Mouse (Mus musculus) spleen, postnatal 36 days (tissue): ENCODE data around the gene 6330403K07Rik.
A peak's percentile ranks its signal among the peaks of the same experiment; 100 is the strongest.

Source experiments
- DNase-seq, 2 experiments: peaks; one replicate each; pipeline ENCODE4 v3.0.0; 2022; ENCODE audit warnings: low spot score in 2 of 2, mixed read lengths in 1 of 2

The 6330403K07Rik gene

DNA sequence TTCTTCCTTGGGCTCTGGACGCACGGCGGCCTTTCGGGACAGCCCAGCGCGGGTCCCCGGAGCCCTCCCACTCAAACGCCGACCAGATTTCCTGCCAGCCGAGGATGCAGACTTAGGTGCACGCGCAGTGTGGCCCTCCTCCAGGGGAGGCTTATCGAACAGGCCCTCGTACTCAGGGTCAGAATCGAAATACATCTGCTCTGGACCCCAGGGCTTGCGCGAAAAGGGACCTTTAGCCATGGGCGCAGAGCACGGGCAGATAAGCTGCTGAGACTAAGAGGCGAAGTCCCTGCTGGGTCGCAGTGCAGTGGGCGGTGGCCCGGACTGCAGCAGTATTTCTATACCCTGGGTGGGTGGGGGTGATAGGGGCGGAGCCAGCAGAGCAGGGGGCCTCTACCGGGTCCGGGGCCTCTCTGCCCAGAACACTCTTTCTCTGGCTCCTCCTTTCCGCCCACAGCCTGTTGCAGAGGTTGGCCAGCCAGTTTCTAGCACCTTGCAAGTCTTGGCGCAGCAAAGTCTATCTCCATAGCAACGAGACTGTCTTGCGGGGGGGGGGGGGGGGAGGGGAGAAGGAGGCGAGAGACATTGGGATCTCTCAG lies at the start of gene 6330403K07Rik:
Gene 6330403K07Rik (minus strand): TSS at position 351 of the 599 bp plus-strand sequence.
- DNase-seq: no peak

DNA sequence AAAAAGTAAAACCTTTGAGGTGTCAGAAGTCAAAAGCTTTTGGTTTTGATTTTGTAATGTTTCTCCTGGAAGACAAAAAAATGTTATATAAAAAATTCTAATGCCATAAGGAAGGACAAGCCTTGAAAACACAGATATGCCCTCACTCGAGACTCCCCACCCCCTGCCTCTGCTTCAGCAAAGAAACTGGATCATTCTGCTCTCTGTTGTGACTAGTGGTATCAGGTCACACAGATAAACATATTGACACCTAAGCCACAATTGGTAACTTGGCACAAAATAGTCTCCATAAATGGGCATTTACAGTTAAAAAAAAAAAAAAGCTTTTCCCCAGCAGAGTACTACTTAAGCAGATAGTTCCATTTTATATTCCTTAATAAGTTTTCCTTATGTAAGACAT lies 43.0 kb upstream of the 6330403K07Rik start:
- DNase-seq: no peak

- no peak for DNase-seq
Measured at GRCm38 (mm10) chr11:71052554-71052953, 19.2 kb upstream of the 6330403K07Rik start.

DNA sequence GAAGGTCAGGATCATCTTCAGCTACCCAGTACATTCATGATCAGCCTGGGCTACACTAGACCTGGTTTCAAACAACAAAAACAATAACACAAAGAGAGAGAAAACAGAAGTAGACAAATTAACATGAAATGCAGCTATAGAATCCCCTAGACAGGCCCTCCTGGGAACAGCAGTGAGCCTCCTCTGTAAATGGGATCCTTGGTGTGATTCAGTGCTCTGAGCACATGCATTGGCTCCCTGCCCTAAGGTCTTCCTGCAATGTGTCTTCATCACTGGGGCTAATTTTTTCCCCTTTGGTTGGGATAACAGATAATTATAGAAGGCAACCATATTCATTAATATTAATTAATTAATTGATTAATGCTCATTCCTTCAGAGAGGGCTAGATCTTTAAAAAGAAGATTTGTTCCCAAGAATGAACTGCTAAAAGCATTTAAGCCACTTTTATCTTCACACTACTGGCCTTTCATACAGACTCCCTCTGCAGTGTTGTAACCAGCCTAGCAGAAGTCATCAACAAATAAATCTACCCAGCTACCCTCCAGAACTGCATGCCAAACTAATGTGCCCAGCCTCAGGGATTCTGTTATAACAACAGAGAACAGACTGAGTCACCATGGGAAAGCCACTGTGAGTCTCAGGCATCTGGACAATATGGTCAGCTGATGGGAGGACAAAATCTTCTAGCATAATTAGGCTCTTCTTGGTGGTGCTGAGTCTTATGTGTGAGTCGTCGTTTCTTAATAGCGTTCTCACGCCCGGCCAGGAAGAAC lies 6.4 kb upstream of the 6330403K07Rik start:
- DNase-seq: no peak

DNA sequence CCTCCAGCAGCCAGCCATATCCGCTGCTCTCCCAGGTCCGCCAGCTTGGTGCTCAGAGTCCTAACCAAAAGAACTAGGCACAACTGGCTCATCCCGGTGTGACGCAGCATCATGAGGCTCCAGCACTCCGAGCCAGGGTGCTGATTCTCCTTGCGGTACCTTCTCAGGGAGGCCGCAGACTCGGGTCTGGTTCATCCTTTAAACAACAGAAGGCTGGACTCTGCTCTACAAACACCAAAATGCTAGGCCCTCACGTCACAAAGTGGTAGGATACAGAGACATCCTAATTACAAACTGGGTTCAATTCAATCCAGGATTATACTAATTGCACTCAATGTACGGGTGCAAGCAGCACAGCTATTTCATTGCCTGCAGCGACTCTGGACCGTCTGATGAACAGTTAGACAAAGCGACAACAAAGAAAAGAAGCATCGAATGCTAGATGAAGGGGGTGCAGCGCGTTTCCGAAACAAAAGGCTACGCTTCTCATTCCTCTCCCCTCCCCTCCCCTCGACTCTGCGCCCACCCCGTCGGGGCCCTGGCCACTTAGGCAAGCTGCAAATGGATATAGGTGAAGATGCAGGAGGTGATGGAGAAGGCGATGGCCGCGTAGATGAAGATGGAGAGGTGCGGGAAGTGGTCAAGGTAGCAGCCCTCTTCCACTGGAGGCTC lies 686 bp downstream of the 6330403K07Rik start:
- DNase-seq: no peak

- DNase-seq: no peak
Measured at GRCm38 (mm10) chr11:71032070-71032469, 1.2 kb downstream of the 6330403K07Rik start.

DNA sequence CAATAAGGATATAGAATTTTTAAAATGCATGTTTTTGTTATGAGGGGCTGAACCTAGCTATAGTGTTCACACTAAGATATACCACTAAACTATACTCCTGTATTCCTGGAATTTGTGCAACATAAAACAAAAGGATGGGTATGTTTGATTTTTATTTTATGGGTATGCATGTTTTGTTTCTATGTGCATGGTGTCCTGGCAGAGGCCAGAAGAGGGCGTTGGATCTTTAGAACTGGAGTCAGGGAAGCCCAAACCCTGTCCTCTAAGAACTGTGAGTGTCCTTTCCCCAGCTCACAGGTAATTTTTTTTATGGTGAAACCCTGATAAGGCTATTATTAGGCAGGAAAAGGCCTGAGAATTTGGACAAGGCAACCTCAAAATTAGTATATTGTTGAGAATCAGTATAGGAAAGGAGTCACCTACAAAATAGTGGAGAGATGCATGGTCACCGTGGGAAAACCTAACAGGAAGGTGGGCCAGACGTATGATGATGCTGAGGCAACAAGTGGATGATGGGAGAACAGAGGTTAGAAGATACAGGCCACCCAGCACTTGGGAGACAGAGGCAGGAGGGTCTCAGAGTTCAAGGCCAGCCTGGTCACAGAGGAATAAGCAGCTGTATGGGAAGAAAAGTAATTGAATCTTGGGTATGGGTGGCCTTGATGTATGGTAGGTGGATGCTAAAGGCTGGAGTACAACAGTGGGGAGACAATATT lies 3.8 kb downstream of the 6330403K07Rik start:
- no peak for DNase-seq

GRCm38 (mm10) chr11:71028280-71028679 lies 5.0 kb downstream of the 6330403K07Rik start:
- no peak for DNase-seq

DNA sequence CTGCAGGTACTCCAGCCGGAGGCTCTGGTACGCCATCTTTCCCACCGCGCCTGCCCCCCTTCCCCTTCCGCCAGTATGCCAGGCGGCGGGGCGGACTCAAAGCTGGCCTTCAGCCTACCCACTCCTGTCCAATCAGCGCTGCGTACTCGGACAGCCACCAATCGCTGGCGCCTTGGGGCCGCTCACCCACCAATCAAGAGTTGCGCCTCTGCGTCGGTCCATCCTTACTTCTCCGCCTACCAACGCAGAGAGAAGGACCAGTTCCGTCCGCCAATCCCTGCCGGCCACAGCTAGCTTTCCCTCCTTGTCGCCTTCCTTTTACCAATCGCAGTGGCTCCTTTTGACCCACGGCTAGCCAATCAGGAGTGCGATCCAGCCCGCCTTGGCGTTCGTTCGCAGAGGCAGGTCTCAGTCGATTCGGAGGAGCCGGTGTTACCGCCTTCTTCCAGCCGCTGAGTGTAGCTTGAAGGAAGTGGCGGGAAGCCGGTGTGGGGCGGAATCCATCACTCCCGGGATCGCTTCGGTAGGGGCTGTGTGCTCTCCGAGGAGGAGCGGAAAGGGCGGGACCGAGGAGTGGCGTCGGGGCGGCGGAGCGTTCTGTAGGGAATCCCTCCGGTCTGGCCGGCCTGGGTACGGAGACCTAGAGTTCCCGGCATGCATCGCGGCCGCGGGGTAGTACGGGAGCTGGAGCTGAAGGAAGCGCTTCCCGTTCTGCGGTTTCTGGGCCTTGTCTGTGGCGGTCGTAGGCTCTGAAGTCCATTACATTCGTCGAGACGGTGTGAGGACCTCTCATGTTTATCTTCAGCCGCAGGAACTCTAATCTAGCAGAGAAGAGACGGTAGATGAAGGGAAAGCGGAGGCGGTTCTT lies 13.9 kb downstream of the 6330403K07Rik start, which contains the start of the genes Mis12 and Derl2:
Gene Mis12 (plus strand): TSS at position 411 of the 868 bp plus-strand sequence.
Gene Derl2 (minus strand): TSS at position 641 of the 868 bp plus-strand sequence.
- peak; percentile 99 for DNase-seq

- DNase-seq: no peak
Measured at GRCm38 (mm10) chr11:71018416-71019200, 14.7 kb downstream of the 6330403K07Rik start.

- DNase-seq: no peak
Measured at GRCm38 (mm10) chr11:71017051-71017450, 16.3 kb downstream of the 6330403K07Rik start.

GRCm38 (mm10) chr11:71012743-71013142 lies 20.6 kb downstream of the 6330403K07Rik start:
- DNase-seq: no peak

DNA sequence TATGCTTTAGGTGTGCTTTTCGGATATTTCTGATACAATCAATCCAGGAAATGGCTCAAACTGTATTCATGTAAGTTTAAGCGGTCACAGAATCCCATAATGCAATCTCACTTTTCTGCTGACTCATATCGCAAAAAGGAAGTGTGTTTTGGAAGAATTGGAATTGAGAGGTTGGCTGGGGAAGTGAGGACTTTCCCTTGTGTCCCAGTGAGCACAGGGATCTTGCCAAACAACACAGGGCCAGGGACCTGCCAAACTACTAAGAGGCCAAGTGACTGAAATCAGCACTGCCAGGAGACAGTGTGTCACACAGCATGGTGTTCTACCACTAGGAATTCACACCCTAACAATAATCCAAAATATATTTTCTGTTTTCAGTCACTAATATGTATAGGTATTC lies 25.0 kb downstream of the 6330403K07Rik start:
- no peak for DNase-seq

GRCm38 (mm10) chr11:71007831-71008230 lies 25.5 kb downstream of the 6330403K07Rik start:
- DNase-seq: no peak

DNA sequence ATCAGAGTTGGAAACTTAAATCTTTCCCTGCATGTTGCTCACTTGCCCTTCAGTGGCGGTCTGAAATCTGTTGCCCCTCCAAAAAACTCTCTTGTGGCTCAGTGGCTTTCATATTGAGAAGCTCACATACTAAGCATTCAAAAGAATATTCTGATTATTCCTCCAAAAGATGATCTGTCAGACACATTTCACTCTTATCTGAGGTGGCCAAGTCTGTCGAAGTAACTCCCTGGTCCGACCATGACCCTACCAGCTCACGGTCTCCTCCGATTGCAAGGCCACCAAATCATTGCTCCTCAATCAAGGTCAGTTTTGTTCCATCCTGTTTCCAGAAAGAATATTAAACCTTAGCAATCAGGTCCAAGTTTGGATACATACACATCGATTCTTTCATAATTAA lies 26.3 kb downstream of the 6330403K07Rik start:
- no peak for DNase-seq

DNA sequence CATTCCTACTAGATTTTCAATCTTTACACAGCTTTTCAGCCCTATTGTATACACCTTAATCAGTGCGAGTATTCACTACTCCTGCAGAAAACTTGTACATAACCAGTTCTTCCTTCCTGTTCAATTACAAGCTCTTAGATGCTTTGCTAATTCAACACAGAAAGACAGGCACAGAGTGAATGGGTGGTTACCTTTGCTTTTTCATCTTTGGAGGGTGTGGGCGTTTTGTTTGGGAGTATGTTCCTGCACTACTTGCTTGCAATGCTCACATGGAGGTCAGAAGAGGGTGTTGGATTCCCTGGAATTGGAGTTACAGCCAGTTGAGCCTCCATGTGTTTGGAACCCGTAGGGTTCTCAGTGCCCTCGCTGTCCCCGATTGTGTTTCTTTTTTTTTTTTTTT lies 28.3 kb downstream of the 6330403K07Rik start:
- no peak for DNase-seq

GRCm38 (mm10) chr11:71004316-71004773 lies 29.0 kb downstream of the 6330403K07Rik start, which contains the start of gene Dhx33:
Gene Dhx33, minus strand, starts transcription at chr11:71004437.
- peak; percentile 96 for DNase-seq

GRCm38 (mm10) chr11:71003611-71004315 lies 29.6 kb downstream of the 6330403K07Rik start:
- DNase-seq: peak in 1 of 2 experiments; percentile 4

- DNase-seq: no peak
Measured at GRCm38 (mm10) chr11:71001167-71001566, 32.1 kb downstream of the 6330403K07Rik start.
